Mouse (Mus musculus): ENCODE measurements at regions not wholly inside any gene's neighbourhood (a gene's known extent, or its start where the extent isn't known, plus 50 kb on each side); places are given as distances from the start of the nearest gene placed in this dataset.

DNA sequence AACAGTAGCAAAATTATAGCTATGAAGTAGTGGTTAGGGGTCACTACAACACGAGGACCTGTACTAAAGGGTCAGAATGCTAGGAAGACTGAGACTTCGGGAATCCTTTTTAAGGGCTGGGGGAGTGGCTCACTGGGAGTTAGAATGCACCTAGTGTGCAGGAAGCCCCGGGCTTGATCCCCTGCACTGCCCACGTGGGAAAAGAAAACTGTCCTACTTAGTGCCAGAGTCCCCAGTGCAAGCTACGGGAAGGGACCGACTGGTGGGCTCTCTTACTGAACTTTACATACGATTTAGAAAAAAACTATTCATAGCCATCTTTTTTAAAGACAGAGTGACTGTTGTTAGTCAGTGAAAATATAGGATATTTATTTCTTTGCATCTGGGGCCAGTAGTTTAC is 252.5 kb downstream of the Hhipl2 start:
- no peak for TF ChIP-seq CTCF (IDR thresholded peaks at IDR 0.05; ENCODE audit: low read depth, low read length)
- TF ChIP-seq TAL1 (conservative IDR thresholded peaks at IDR 0.05; ENCODE audit: low read depth, low read length) = no peak
